ENCODE assay signal across 14 mouse cellular contexts in the genomic region with DNA sequence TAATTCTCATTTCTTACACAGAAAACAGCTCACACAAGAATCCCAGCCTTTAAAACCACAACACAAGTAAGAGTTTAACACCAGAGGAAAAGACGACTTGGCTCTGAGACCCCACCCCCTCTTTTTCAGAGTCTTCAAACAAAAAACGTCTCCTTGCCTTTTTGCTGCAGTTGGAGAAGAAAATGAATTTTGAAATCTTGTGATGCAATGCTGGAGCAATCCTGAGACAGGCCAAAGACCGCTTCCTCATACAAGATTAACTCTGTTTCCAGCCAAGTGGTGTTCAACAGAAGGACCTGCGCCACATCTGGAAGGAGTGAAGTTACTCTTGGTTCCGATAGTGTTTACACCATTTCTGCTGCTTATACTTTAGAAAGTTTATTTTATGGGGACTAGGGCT.
A peak's percentile ranks its signal among the peaks of the same experiment; 100 is the strongest.
DNase-seq lines count a peak whose midpoint lies in the region; ATAC-seq and TF ChIP-seq lines count a peak whose summit lies in the region.
"Had no signal": no experiment of that assay in that cellular context is flagged by ENCODE, and none has a peak within 500 bp of the region (broad histone marks: within the 10 kb centered on the region; RNA-seq: fewer than 3 reads in every experiment).

No protein-coding gene starts in this region.

- no peak overlapping the region for H3K4me3 ChIP-seq in lung, embryonic 14.5 days (ENCODE audit: low read depth, low read length)
- no peak overlapping the region for H3K4me3 ChIP-seq in stomach, embryonic 15.5 days (replicated peaks)
- H3K4me3 ChIP-seq: forebrain, embryonic 12.5 days; heart, embryonic 15.5 days; liver, embryonic 13.5 days had no signal

- H3K36me3 ChIP-seq in lung, embryonic 14.5 days (ENCODE audit: insufficient read depth) = 0 out of 2 replicates have a peak, but pooled peaks cover 6% of the 10 kb centered on the region
- no peaks in the 10 kb centered on the region for H3K36me3 ChIP-seq in stomach, embryonic 15.5 days
- H3K36me3 ChIP-seq: heart, embryonic 15.5 days had no signal

- peaks cover 19% of the 10 kb centered on the region for H3K4me1 ChIP-seq in lung, embryonic 14.5 days (ENCODE audit: insufficient read depth)
- H3K4me1 ChIP-seq in stomach, embryonic 15.5 days = peaks cover 22% of the 10 kb centered on the region
- H3K4me1 ChIP-seq: forebrain, embryonic 12.5 days had no signal

- no peak overlapping the region for H3K9ac ChIP-seq in lung, embryonic 14.5 days
- no peak overlapping the region for H3K9ac ChIP-seq in stomach, embryonic 15.5 days
- H3K9ac ChIP-seq: forebrain, embryonic 12.5 days; heart, embryonic 15.5 days; liver, embryonic 13.5 days had no signal

- 47% methylated on average over 5 of the region's 5 CpGs for WGBS in lung, embryonic 14.5 days
- WGBS in stomach, embryonic 15.5 days = 37% methylated on average over 5 of the region's 5 CpGs

- no peaks in the 10 kb centered on the region for H3K27me3 ChIP-seq in lung, embryonic 14.5 days (ENCODE audit: insufficient read depth, low read length)
- H3K27me3 ChIP-seq in stomach, embryonic 15.5 days (replicated peaks) = no peaks in the 10 kb centered on the region
- H3K27me3 ChIP-seq: forebrain, embryonic 12.5 days; heart, embryonic 15.5 days; liver, embryonic 13.5 days had no signal

- H3K9me3 ChIP-seq in lung, embryonic 14.5 days (ENCODE audit: low read depth, low read length) = no peaks in the 10 kb centered on the region
- H3K9me3 ChIP-seq in stomach, embryonic 15.5 days = no peaks in the 10 kb centered on the region
- H3K9me3 ChIP-seq: forebrain, embryonic 12.5 days; heart, embryonic 15.5 days; liver, embryonic 13.5 days had no signal

- no peak for TF ChIP-seq CTCF in lung, embryonic 14.5 days (IDR thresholded peaks at IDR 0.05; ENCODE audit: low read depth)

- DNase-seq in lung, embryonic 14.5 days = peak; percentile 27
- DNase-seq in lung, postnatal 14 days = no peak
- DNase-seq in adipocyte (ENCODE audit: low spot score) = peak; percentile 92
- peak; percentile 54 for DNase-seq in fat pad, adult 2 months (ENCODE audit: extremely low read depth, low read depth, low spot score)
- no peak for DNase-seq in layer of hippocampus, adult 18-20 months (ENCODE audit: low spot score in 2 of 2)
- DNase-seq in frontal cortex, postnatal 14 days (ENCODE audit: low spot score in 2 of 2) = no peak
- DNase-seq: cerebellum, adult 8-10 months; liver, embryonic 13.5 days; thymus, postnatal 36 days had no signal

- H3K27ac ChIP-seq in lung, embryonic 14.5 days (ENCODE audit: low read depth) = no peak overlapping the region
- H3K27ac ChIP-seq in stomach, embryonic 15.5 days = peak overlapping the region; percentile 49; the same call in 1 of the 2 replicates
- H3K27ac ChIP-seq: forebrain, embryonic 12.5 days; heart, embryonic 15.5 days; liver, embryonic 13.5 days had no signal

- no peak for ATAC-seq in lung, embryonic 14.5 days (ENCODE audit: insufficient read depth)
- ATAC-seq in stomach, embryonic 15.5 days (ENCODE audit: insufficient read depth, low FRiP score, low read depth) = no peak
- ATAC-seq: hindbrain, embryonic 16.5 days had no signal

- no peak overlapping the region for H3K4me2 ChIP-seq in lung, embryonic 14.5 days
- no peak overlapping the region for H3K4me2 ChIP-seq in stomach, embryonic 15.5 days
- H3K4me2 ChIP-seq: forebrain, embryonic 12.5 days; heart, embryonic 15.5 days; liver, embryonic 13.5 days; midbrain, embryonic 11.5 days had no signal

Comparison
In these comparisons a context has a peak if more than half of its experiments do, and no peak if none do; other contexts are left out.
1. DNase-seq: peak in lung, embryonic 14.5 days (single experiment), adipocyte (single experiment) and fat pad, adult 2 months (single experiment); none in lung, postnatal 14 days (single experiment), layer of hippocampus, adult 18-20 months (0 of 2) and frontal cortex, postnatal 14 days (0 of 2).